Mouse (Mus musculus) hindbrain, embryonic 10.5 days (tissue): ENCODE results near the gene Smim10l1. TPM values are rescaled to one million over a fixed set of nuclear protein-coding genes. Genes with fewer than 3 reads are reported as not detected.

ENCODE experiments used
- DNase-seq: peaks from one replicate; pipeline ENCODE4 v3.0.0-alpha.2; 2017; ENCODE audit warnings: low spot score
- H3K27ac ChIP-seq: fragments of 300-500 bp; sonication (generic); 2 replicates; pipeline ENCODE4 v1.5.1; 2016; ENCODE audit warnings: mild to moderate bottlenecking, moderate library complexity
- H3K27me3 ChIP-seq: fragments of 300-500 bp; sonication (generic); 2 replicates; pipeline ENCODE4 v1.6.1; 2016; ENCODE audit warnings: mild to moderate bottlenecking; ENCODE audit not compliant: poor library complexity, insufficient read depth, severe bottlenecking
- H3K36me3 ChIP-seq: fragments of 300-500 bp; sonication (generic); 2 replicates; pipeline ENCODE4 v1.6.1; 2016; ENCODE audit warnings: mild to moderate bottlenecking, moderate library complexity
- H3K4me1 ChIP-seq: fragments of 300-500 bp; sonication (generic); replicated peaks from 2 replicates; pipeline ENCODE4 v1.6.1; 2016; ENCODE audit warnings: mild to moderate bottlenecking
- H3K4me3 ChIP-seq: fragments of 300-500 bp; sonication (generic); 2 replicates; pipeline ENCODE4 v1.5.1; 2016; ENCODE audit warnings: mild to moderate bottlenecking, moderate library complexity
- H3K9me3 ChIP-seq: fragments of 300-500 bp; sonication (generic); 2 replicates; pipeline ENCODE4 v1.6.1; 2016; ENCODE audit warnings: mild to moderate bottlenecking, moderate library complexity
- WGBS: fragments of 180-500 bp; shearing (Covaris S2); methylation state at CpG from one replicate; pipeline ENCODE4 v1.1.7; 2016; 5-methylcytosine and 5-hydroxymethylcytosine counted together
- polyA plus RNA-seq: library from polyadenylated mRNA; unstranded; fragments of >200 nt; fragmentation: Nextera tagmentation; extraction: Ambion mirVana; gene quantifications from 2 replicates; pipeline ENCODE4 v1.2.1, GENCODE M21; 2016

The Smim10l1 gene
- 72.9 and 73.8 TPM in 2 replicates for polyA plus RNA-seq

GRCm38 (mm10) chr6:133104609-133104921 is at the start of gene Smim10l1:
TSS of gene Smim10l1 (plus strand) at chr6:133104909.
- no peaks in the 10 kb centered on the region for H3K4me1 ChIP-seq
- no peaks in the 10 kb centered on the region for H3K9me3 ChIP-seq
- DNase-seq, result no peak
- H3K27me3 ChIP-seq, result no peaks in the 10 kb centered on the region
- peak within 1 kb of the TSS; percentile 99 for H3K27ac ChIP-seq
- peak within 1 kb of the TSS; percentile 83 for H3K4me3 ChIP-seq
- H3K36me3 ChIP-seq, result peaks cover 14% of the 10 kb centered on the region

- H3K4me1 ChIP-seq, result no peaks in the 10 kb centered on the region
- H3K9me3 ChIP-seq, result 0 out of 2 replicates have a peak, but pooled peaks cover 3% of the 10 kb centered on the region
- no peak for DNase-seq
- H3K4me3 ChIP-seq, result no peak within 1 kb of the TSS
- H3K27me3 ChIP-seq, result no peaks in the 10 kb centered on the region
- H3K36me3 ChIP-seq, result no peaks in the 10 kb centered on the region
- no peak within 1 kb of the TSS for H3K27ac ChIP-seq
These were observed 49.0 kb upstream of the Smim10l1 start, which contains the start of gene Tas2r140 for GRCm38 (mm10) chr6:133055716-133056115. TSS of gene Tas2r140 (minus strand) at chr6:133055816.

GRCm38 (mm10) chr6:133092226-133092625 is 12.5 kb upstream of the Smim10l1 start:
- no peaks in the 10 kb centered on the region for H3K9me3 ChIP-seq
- WGBS, result 72% methylated on average over 8 of the region's 8 CpGs
- no peak overlapping the region for H3K4me3 ChIP-seq
- H3K27me3 ChIP-seq, result no peaks in the 10 kb centered on the region
- H3K4me1 ChIP-seq, result no peaks in the 10 kb centered on the region
- H3K27ac ChIP-seq, result no peak overlapping the region
- DNase-seq, result no peak
- H3K36me3 ChIP-seq, result no peaks in the 10 kb centered on the region

- no peaks in the 10 kb centered on the region for H3K27me3 ChIP-seq
- no peaks in the 10 kb centered on the region for H3K4me1 ChIP-seq
- no peak for DNase-seq
- H3K27ac ChIP-seq, result no peak overlapping the region
- no peaks in the 10 kb centered on the region for H3K9me3 ChIP-seq
- 0 out of 2 replicates have a peak, but pooled peaks cover 2% of the 10 kb centered on the region for H3K36me3 ChIP-seq
- H3K4me3 ChIP-seq, result no peak overlapping the region
- 56% methylated on average over 1 of the region's 1 CpGs for WGBS
These were observed 2.3 kb upstream of the Smim10l1 start for GRCm38 (mm10) chr6:133102430-133102829.

- Histone ChIP-seq H3K27me3 (no peaks in the 10 kb centered on the region), H3K9me3 (no peaks in the 10 kb centered on the region)
- WGBS, result 2% methylated on average over 62 of the region's 62 CpGs
These were observed 482 bp downstream of the Smim10l1 start for GRCm38 (mm10) chr6:133104922-133105859.

More at GRCm38 (mm10) chr6:133104922-133105859, 482 bp downstream of the Smim10l1 start:
- Histone ChIP-seq H3K27ac (peak overlapping the region; percentile 99), H3K36me3 (peaks cover 20% of the 10 kb centered on the region), H3K4me1 (no peaks in the 10 kb centered on the region), H3K4me3 (peak overlapping the region; percentile 83)
- DNase-seq, result peak; percentile 90

Other genes with a start within 250 kb of the Smim10l1 start
- not detected in 2 replicates for gene Tas2r116, start 249.5 kb upstream of the Smim10l1 start, polyA plus RNA-seq
- gene Tas2r110, start 236.9 kb upstream of the Smim10l1 start, polyA plus RNA-seq, result not detected in 2 replicates
- not detected in 2 replicates for gene Tas2r113, start 211.9 kb upstream of the Smim10l1 start, polyA plus RNA-seq
- gene Tas2r125, start 195.3 kb upstream of the Smim10l1 start, polyA plus RNA-seq, result not detected in 2 replicates
- not detected in 2 replicates for gene Tas2r129, start 153.8 kb upstream of the Smim10l1 start, polyA plus RNA-seq
- gene Tas2r131, start 147.0 kb upstream of the Smim10l1 start, polyA plus RNA-seq, result not detected in 2 replicates
- not detected in 2 replicates for gene Tas2r109, start 123.9 kb upstream of the Smim10l1 start, polyA plus RNA-seq
- gene Tas2r103, start 67.8 kb upstream of the Smim10l1 start, polyA plus RNA-seq, result not detected in 2 replicates
- gene Tas2r140, start 49.1 kb upstream of the Smim10l1 start, polyA plus RNA-seq, result not detected in 2 replicates
- gene 5530400C23Rik, start 187.3 kb downstream of the Smim10l1 start, polyA plus RNA-seq, result not detected in 2 replicates